Mouse (Mus musculus): ENCODE measurements around the gene Noc4l. TPM values are rescaled to one million over a fixed set of nuclear protein-coding genes. Genes with fewer than 3 reads are reported as not detected.

The Noc4l gene
- total RNA-seq, 2 experiments from 2014 or later: 12.6 to 13.3 TPM

- no peak for DNase-seq
These were observed 42.7 kb downstream of the Noc4l start for GRCm38 (mm10) chr5:110610484-110610883.

GRCm38 (mm10) chr5:110609868-110610267 lies 43.3 kb downstream of the Noc4l start:
- no peak for DNase-seq
- intact Hi-C loops (cut with DNase I): no loop called here

More at GRCm38 (mm10) chr5:110610484-110610883, 42.7 kb downstream of the Noc4l start:
- intact Hi-C loops (cut with DNase I): no loop called here

GRCm38 (mm10) chr5:110609425-110609824 lies 43.8 kb downstream of the Noc4l start:
- DNase-seq: no peak
- intact Hi-C loops (cut with DNase I): no loop called here

GRCm38 (mm10) chr5:110608941-110609340 lies 44.3 kb downstream of the Noc4l start:
- DNase-seq: no peak
- intact Hi-C loops (cut with DNase I): no loop called here

- no peak for DNase-seq
- intact Hi-C loops (cut with DNase I): no loop called here
These were observed 44.9 kb downstream of the Noc4l start for GRCm38 (mm10) chr5:110608336-110608735.

GRCm38 (mm10) chr5:110607767-110608166 lies 45.5 kb downstream of the Noc4l start:
- no peak for DNase-seq
- intact Hi-C loops (cut with DNase I): no loop called here

- intact Hi-C loops (cut with DNase I): no loop called here
- no peak for DNase-seq
These were observed 47.5 kb downstream of the Noc4l start for GRCm38 (mm10) chr5:110605531-110606221.

GRCm38 (mm10) chr5:110604311-110604710 lies 48.9 kb downstream of the Noc4l start:
- no peak for DNase-seq
- intact Hi-C loops (cut with DNase I): no loop called here

GRCm38 (mm10) chr5:110603016-110603685 lies 50.1 kb downstream of the Noc4l start:
- DNase-seq: no peak
- intact Hi-C loops (cut with DNase I): no loop called here

Small RNAs within 50 kb of the gene (microRNA-seq; reads per million reads assigned to microRNA genes)
- gene Mir7026: 1.3 to 2.5 reads per million in 2 experiments

Other genes starting within 250 kb of the Noc4l start
- gene Fbrsl1, start 204.9 kb downstream of the Noc4l start, total RNA-seq (2021): 10 to 100 TPM; 47.4 to 50.6 TPM
- gene Galnt9, start 109.1 kb downstream of the Noc4l start, total RNA-seq (2021): not detected
- 1 to 10 TPM; 7.7 to 8.3 TPM for gene Ddx51, start within 50 bp of the Noc4l start, total RNA-seq (2021)
- 10 to 100 TPM; 46.6 TPM for gene Ep400, start 117.3 kb upstream of the Noc4l start, total RNA-seq (2021)
- 10 to 100 TPM; 15.3 to 15.4 TPM for gene Pus1, start 127.2 kb upstream of the Noc4l start, total RNA-seq (2021)
- 10 to 100 TPM; 76.1 to 76.9 TPM for gene Ulk1, start 156.7 kb upstream of the Noc4l start, total RNA-seq (2021)
- gene Hscb, start 186.4 kb upstream of the Noc4l start, total RNA-seq (2021): 10 to 100 TPM; 16.4 to 20.7 TPM
- 1 to 10 TPM; 4.0 to 5.2 TPM for gene Chek2, start 186.6 kb upstream of the Noc4l start, total RNA-seq (2021)
- gene Ttc28, start 226.4 kb upstream of the Noc4l start, total RNA-seq (2021): 10 to 100 TPM; 20.5 to 21.6 TPM